Mouse (Mus musculus) brain, embryonic 14.5 days (tissue): ENCODE measurements at regions not wholly inside any gene's neighbourhood (a gene's known extent, or its start where the extent isn't known, plus 50 kb on each side); places are given as distances from the start of the nearest gene placed in this dataset.

Source experiments
- CTCF ChIP-seq: fragments of 200-500 bp; IDR thresholded peaks from 2 replicates; pipeline ENCODE4 v1.5.1; 2012; ENCODE audit warnings: inconsistent platforms, mild to moderate bottlenecking, moderate library complexity, borderline replicate concordance; ENCODE audit not compliant: insufficient read depth, insufficient read length; ENCODE audit errors: extremely low read depth
- POLR2A ChIP-seq: fragments of 200-500 bp; IDR thresholded peaks from 2 replicates; pipeline ENCODE4 v1.6.1; 2012; ENCODE audit warnings: mild to moderate bottlenecking, inconsistent platforms, borderline replicate concordance; ENCODE audit not compliant: poor library complexity, insufficient read depth, insufficient read length, severe bottlenecking; ENCODE audit errors: extremely low read depth

DNA sequence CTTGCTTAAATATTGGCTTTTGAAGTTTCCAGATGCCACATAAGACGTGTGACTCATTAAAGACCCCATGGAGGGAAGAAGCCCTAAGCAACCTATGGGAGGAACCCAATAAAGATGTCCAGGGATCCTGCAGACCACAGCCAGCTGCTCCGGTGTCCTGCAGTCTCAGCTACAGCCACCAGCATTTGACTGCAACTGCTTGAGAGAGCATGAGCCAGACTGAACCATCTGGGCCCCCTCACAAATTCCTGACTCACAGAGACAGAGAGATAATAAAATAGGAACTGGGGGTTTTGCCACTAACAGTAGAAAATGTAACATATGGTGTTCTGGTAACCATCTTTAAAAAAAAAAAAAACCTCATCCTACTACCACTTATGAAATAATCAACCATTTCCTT, 69.1 kb upstream of the Trhde start:
- TF ChIP-seq CTCF, result no peak
- no peak for TF ChIP-seq POLR2A
